Mouse (Mus musculus) natural killer cell, adult 2 months (primary cell): ENCODE data around the gene Susd3.
A peak's percentile ranks its signal among the peaks of the same experiment; 100 is the strongest.

ENCODE experiments used
- DNase-seq, 2 experiments: peaks; one replicate each; pipeline ENCODE4 v3.0.0; 2022; ENCODE audit warnings: low spot score in 2 of 2

Susd3 gene

GRCm38 (mm10) chr13:49246626-49247025, 1.9 kb downstream of the Susd3 start:
- DNase-seq: no peak

GRCm38 (mm10) chr13:49246011-49246410, 2.5 kb downstream of the Susd3 start:
- no peak for DNase-seq

- no peak for DNase-seq
Measured at GRCm38 (mm10) chr13:49245251-49245650, 3.3 kb downstream of the Susd3 start.

GRCm38 (mm10) chr13:49243492-49243891, 5.0 kb downstream of the Susd3 start:
- DNase-seq: no peak

- DNase-seq: peak; percentile 88 to 91
Measured at GRCm38 (mm10) chr13:49242321-49243065, 6.0 kb downstream of the Susd3 start.

GRCm38 (mm10) chr13:49238737-49239136, 9.8 kb downstream of the Susd3 start:
- DNase-seq: no peak

GRCm38 (mm10) chr13:49237617-49238016, 10.9 kb downstream of the Susd3 start:
- DNase-seq: no peak

GRCm38 (mm10) chr13:49234711-49235110, 13.8 kb downstream of the Susd3 start:
- DNase-seq: no peak

GRCm38 (mm10) chr13:49233792-49234572, 14.5 kb downstream of the Susd3 start:
- no peak for DNase-seq

- no peak for DNase-seq
Measured at GRCm38 (mm10) chr13:49225633-49226032, 22.9 kb downstream of the Susd3 start.

GRCm38 (mm10) chr13:49225159-49225558, 23.3 kb downstream of the Susd3 start:
- no peak for DNase-seq

GRCm38 (mm10) chr13:49224729-49225128, 23.8 kb downstream of the Susd3 start:
- DNase-seq: no peak

GRCm38 (mm10) chr13:49224314-49224713, 24.2 kb downstream of the Susd3 start:
- DNase-seq: no peak

GRCm38 (mm10) chr13:49220912-49221311, 27.6 kb downstream of the Susd3 start:
- DNase-seq: no peak

- DNase-seq: no peak
Measured at GRCm38 (mm10) chr13:49219367-49219766, 29.1 kb downstream of the Susd3 start.

- DNase-seq: no peak
Measured at GRCm38 (mm10) chr13:49218651-49219050, 29.9 kb downstream of the Susd3 start.

GRCm38 (mm10) chr13:49216808-49217561, 31.5 kb downstream of the Susd3 start:
- DNase-seq: no peak

GRCm38 (mm10) chr13:49216220-49216552, 32.3 kb downstream of the Susd3 start:
- DNase-seq: no peak

GRCm38 (mm10) chr13:49215504-49216219, 32.8 kb downstream of the Susd3 start, which contains the start of gene Card19:
Gene Card19 (minus strand): TSS chr13:49216037.
- DNase-seq: peak; percentile 98

GRCm38 (mm10) chr13:49215128-49215503, 33.4 kb downstream of the Susd3 start:
- no peak for DNase-seq

- no peak for DNase-seq
Measured at GRCm38 (mm10) chr13:49214454-49214853, 34.1 kb downstream of the Susd3 start.

GRCm38 (mm10) chr13:49213531-49213932, 35.0 kb downstream of the Susd3 start:
- peak; percentile 84 to 93 for DNase-seq
